Mouse (Mus musculus) cerebellum, adult 11 months (tissue): Measurements from ENCODE around the gene Gm9573.
A peak's percentile ranks its signal among the peaks of the same experiment; 100 is the strongest.

Source experiments
- DNase-seq: peaks from one replicate; pipeline ENCODE4 v3.0.0; 2022

Gm9573 gene

GRCm38 (mm10) chr17:35592131-35592530, 34.3 kb downstream of the Gm9573 start:
- DNase-seq = no peak

DNA sequence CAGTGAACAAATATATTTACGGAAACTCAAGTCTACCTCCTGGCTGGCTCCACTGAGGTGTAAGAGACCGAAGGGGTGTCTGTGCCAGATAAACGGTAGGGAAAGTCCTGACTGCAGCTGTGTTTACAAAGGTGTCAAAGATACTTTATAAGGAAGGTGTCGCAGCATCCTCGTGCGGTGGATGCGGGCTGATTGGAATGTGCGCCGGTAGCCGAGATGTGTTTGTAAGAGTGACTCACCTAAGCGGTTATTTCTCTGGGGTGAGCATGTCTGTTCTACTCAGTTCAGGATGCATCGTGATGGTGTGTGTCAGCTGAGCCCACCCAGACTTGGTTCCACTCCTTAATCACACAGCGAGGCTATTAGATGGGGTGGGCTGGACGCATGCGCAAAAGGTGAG, 34.7 kb downstream of the Gm9573 start:
- no peak for DNase-seq

DNA sequence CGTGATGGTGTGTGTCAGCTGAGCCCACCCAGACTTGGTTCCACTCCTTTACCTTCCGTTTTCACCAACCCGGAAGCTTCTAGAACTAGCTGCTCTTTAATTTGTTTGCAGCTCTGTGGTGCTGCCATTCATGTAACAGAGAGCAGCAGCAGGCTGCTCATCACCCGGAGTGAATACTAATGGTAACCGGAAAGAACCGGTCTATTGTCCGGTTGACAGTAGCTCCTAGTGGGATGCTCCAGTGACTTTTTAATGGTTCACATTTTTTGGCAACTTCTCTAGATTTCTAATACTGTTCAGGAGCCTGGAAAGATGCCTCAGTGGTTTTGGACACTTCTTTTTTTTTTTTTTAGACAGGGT, 35.2 kb downstream of the Gm9573 start:
- no peak for DNase-seq

GRCm38 (mm10) chr17:35590410-35591218, 35.8 kb downstream of the Gm9573 start:
- peak; percentile 50 for DNase-seq

- no peak for DNase-seq
Observed at GRCm38 (mm10) chr17:35588387-35588786, 38.0 kb downstream of the Gm9573 start.

- no peak for DNase-seq
Observed at GRCm38 (mm10) chr17:35587291-35587690, 39.1 kb downstream of the Gm9573 start.

DNA sequence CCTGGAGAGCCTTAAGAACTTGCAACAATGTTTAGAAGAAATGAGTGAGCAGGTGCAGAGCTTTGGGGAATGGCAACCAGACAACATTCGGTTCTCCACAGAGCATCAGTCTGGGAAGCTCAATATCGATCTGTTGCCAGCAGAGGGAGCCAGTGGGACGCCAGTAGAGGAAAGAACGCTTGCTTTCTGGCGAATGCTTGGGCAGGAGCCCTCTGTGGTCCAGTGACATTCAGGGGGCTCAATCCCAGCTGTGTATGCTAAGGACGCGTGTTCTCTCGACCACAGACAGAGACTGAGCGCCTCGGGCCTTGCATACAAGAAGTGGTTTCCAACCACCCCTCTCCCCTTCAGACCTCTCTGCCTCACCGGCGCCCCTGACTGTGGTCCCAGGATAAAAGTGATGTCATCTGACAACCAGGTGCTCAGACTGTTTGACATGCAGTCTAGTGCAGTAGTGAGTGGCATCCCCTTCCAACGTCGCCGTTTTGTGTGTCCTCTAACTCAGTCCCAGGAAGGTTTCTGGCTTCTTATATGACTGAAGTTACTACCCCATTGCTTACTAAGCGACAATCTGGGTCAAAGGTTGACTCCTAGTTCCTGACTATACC, 42.0 kb downstream of the Gm9573 start:
- peak; percentile 59 for DNase-seq

GRCm38 (mm10) chr17:35582900-35583299, 43.5 kb downstream of the Gm9573 start:
- DNase-seq = no peak

- DNase-seq = peak; percentile 52
Observed at GRCm38 (mm10) chr17:35578211-35578610, 48.2 kb downstream of the Gm9573 start.

GRCm38 (mm10) chr17:35571477-35571876, 55.0 kb downstream of the Gm9573 start:
- DNase-seq = no peak

GRCm38 (mm10) chr17:35570836-35571235, 55.6 kb downstream of the Gm9573 start:
- DNase-seq = no peak

DNA sequence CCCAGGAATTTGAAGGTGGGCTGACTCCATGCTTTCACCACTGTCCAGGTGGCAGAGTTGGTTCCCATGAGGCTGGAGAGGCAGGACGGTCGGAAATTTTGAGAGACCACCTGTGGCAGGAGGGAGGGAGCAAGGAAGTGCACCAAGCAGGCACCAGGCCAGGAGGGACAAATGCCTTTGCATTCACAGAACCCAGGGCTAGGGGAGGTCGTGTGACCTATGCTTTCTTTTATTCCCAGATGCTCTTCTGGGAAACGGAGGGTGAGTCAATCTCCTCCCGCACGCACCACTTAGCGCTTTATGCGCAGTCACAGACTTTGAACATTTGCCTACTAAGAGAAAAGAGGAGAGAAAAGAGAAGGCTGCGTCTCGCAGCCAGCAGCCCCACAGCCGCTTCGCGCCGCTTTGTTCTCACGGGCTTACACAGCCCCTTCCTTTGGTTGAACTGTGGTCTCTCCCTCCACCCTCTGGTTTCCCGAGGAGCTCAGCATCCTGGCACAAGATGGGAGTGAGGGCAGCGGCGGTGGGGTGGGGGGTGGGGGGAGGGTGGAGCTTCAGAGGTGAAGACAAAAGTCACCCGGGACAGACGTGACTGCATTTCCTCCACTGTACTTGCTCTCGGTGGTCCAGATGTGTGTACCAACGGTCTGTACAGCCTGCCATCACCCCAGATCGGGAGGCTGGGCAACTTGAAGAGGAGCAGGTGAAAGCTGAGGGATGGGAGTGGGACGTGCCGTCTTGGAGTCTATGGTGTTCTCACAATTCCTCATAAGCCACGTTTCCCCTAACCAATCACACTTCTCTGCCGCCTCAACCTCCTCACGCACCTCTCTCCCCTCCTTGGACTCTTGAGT, 57.1 kb downstream of the Gm9573 start:
- no peak for DNase-seq
